Mouse (Mus musculus): ENCODE measurements around the gene Gm11114. TPM values are rescaled to one million over a fixed set of nuclear protein-coding genes. Genes with fewer than 3 reads are reported as not detected.

Gene Gm11114
- not detected in 2 replicates for total RNA-seq (2014; fragmentation: Nextera tagmentation)
- not detected in 2 replicates for total RNA-seq (2017)
- not detected in 2 replicates for polyA plus RNA-seq (2012)

GRCm38 (mm10) chr9:85312473-85312872 lies at the start of gene Gm11114:
TSS of gene Gm11114 (plus strand) at chr9:85312773.
- Histone ChIP-seq H3K9me3 (replicated peaks) (no peaks in the 10 kb centered on the region), H3K36me3 (replicated peaks) (no peaks in the 10 kb centered on the region), H3K4me3 (ENCODE audit: low read depth, low read length) (no peak within 1 kb of the TSS), H3K4me1 (ENCODE audit: insufficient read depth, low read depth, low read length) (no peaks in the 10 kb centered on the region), H3K27me3 (ENCODE audit: insufficient read depth, low read length) (no peaks in the 10 kb centered on the region)
- no peak for TF ChIP-seq GATA2 (IDR thresholded peaks at IDR 0.05; ENCODE audit: borderline replicate concordance, low read depth, low read length)
- no peak for TF ChIP-seq CTCF (IDR thresholded peaks at IDR 0.05; ENCODE audit: low read depth, low read length)
- TF ChIP-seq TAL1 (conservative IDR thresholded peaks at IDR 0.05; ENCODE audit: low read depth, low read length): no peak
- no peak for TF ChIP-seq POLR2AphosphoS5 (IDR thresholded peaks at IDR 0.05; ENCODE audit: insufficient replicate concordance, low read depth, low read length)
- TF ChIP-seq GATA1 (IDR thresholded peaks at IDR 0.05; ENCODE audit: borderline replicate concordance, low read length): no peak
- no peak for DNase-seq (ENCODE audit: low spot score)
- no peak for ATAC-seq (ENCODE audit: extremely low read depth, insufficient number of reproducible peaks, low FRiP score, poor library complexity, severe bottlenecking)

- Histone ChIP-seq H3K27me3 (ENCODE audit: insufficient read depth, low read length) (no peaks in the 10 kb centered on the region), H3K9me3 (replicated peaks) (no peaks in the 10 kb centered on the region), H3K36me3 (replicated peaks) (no peaks in the 10 kb centered on the region), H3K4me1 (ENCODE audit: insufficient read depth, low read depth, low read length) (no peaks in the 10 kb centered on the region), H3K4me3 (ENCODE audit: low read depth, low read length) (no peak overlapping the region)
- ATAC-seq (ENCODE audit: extremely low read depth, insufficient number of reproducible peaks, low FRiP score, poor library complexity, severe bottlenecking) (no peak), DNase-seq (ENCODE audit: low spot score) (no peak)
- TF ChIP-seq GATA2 (IDR thresholded peaks at IDR 0.05; ENCODE audit: borderline replicate concordance, low read depth, low read length) (no peak), GATA1 (IDR thresholded peaks at IDR 0.05; ENCODE audit: borderline replicate concordance, low read length) (no peak), POLR2AphosphoS5 (IDR thresholded peaks at IDR 0.05; ENCODE audit: insufficient replicate concordance, low read depth, low read length) (no peak), TAL1 (conservative IDR thresholded peaks at IDR 0.05; ENCODE audit: low read depth, low read length) (no peak), CTCF (IDR thresholded peaks at IDR 0.05; ENCODE audit: low read depth, low read length) (no peak)
Observed at GRCm38 (mm10) chr9:85266847-85267246, 45.7 kb upstream of the Gm11114 start.

- no peak for ATAC-seq (ENCODE audit: extremely low read depth, insufficient number of reproducible peaks, low FRiP score, poor library complexity, severe bottlenecking)
- no peaks in the 10 kb centered on the region for H3K9me3 ChIP-seq (replicated peaks)
- no peak for DNase-seq (ENCODE audit: low spot score)
- H3K36me3 ChIP-seq (replicated peaks): no peaks in the 10 kb centered on the region
- H3K27me3 ChIP-seq (ENCODE audit: insufficient read depth, low read length): no peaks in the 10 kb centered on the region
- H3K4me1 ChIP-seq (ENCODE audit: insufficient read depth, low read depth, low read length): no peaks in the 10 kb centered on the region
- TF ChIP-seq POLR2AphosphoS5 (IDR thresholded peaks at IDR 0.05; ENCODE audit: insufficient replicate concordance, low read depth, low read length): no peak
- no peak for TF ChIP-seq GATA1 (IDR thresholded peaks at IDR 0.05; ENCODE audit: borderline replicate concordance, low read length)
- TF ChIP-seq TAL1 (conservative IDR thresholded peaks at IDR 0.05; ENCODE audit: low read depth, low read length): no peak
- no peak overlapping the region for H3K4me3 ChIP-seq (ENCODE audit: low read depth, low read length)
Observed at GRCm38 (mm10) chr9:85274114-85274513, 38.5 kb upstream of the Gm11114 start.

GRCm38 (mm10) chr9:85302849-85303248 lies 9.7 kb upstream of the Gm11114 start:
- H3K4me3 ChIP-seq (ENCODE audit: low read depth, low read length): no peak overlapping the region
- ATAC-seq (ENCODE audit: extremely low read depth, insufficient number of reproducible peaks, low FRiP score, poor library complexity, severe bottlenecking): no peak
- no peaks in the 10 kb centered on the region for H3K36me3 ChIP-seq (replicated peaks)
- H3K27me3 ChIP-seq (ENCODE audit: insufficient read depth, low read length): no peaks in the 10 kb centered on the region
- no peaks in the 10 kb centered on the region for H3K4me1 ChIP-seq (ENCODE audit: insufficient read depth, low read depth, low read length)
- no peak for DNase-seq (ENCODE audit: low spot score)
- no peaks in the 10 kb centered on the region for H3K9me3 ChIP-seq (replicated peaks)
- TF ChIP-seq POLR2AphosphoS5 (IDR thresholded peaks at IDR 0.05; ENCODE audit: insufficient replicate concordance, low read depth, low read length): no peak
- no peak for TF ChIP-seq GATA1 (IDR thresholded peaks at IDR 0.05; ENCODE audit: borderline replicate concordance, low read length)
- no peak for TF ChIP-seq CTCF (IDR thresholded peaks at IDR 0.05; ENCODE audit: low read depth, low read length)
- no peak for TF ChIP-seq TAL1 (conservative IDR thresholded peaks at IDR 0.05; ENCODE audit: low read depth, low read length)
- no peak for TF ChIP-seq GATA2 (IDR thresholded peaks at IDR 0.05; ENCODE audit: borderline replicate concordance, low read depth, low read length)

- DNase-seq (ENCODE audit: low spot score) (no peak), ATAC-seq (ENCODE audit: extremely low read depth, insufficient number of reproducible peaks, low FRiP score, poor library complexity, severe bottlenecking) (no peak)
- Histone ChIP-seq H3K4me3 (ENCODE audit: low read depth, low read length) (no peak overlapping the region), H3K9me3 (replicated peaks) (no peaks in the 10 kb centered on the region), H3K27me3 (ENCODE audit: insufficient read depth, low read length) (no peaks in the 10 kb centered on the region), H3K4me1 (ENCODE audit: insufficient read depth, low read depth, low read length) (no peaks in the 10 kb centered on the region), H3K36me3 (replicated peaks) (no peaks in the 10 kb centered on the region)
- TF ChIP-seq CTCF (IDR thresholded peaks at IDR 0.05; ENCODE audit: low read depth, low read length): no peak
- no peak for TF ChIP-seq GATA2 (IDR thresholded peaks at IDR 0.05; ENCODE audit: borderline replicate concordance, low read depth, low read length)
- no peak for TF ChIP-seq POLR2AphosphoS5 (IDR thresholded peaks at IDR 0.05; ENCODE audit: insufficient replicate concordance, low read depth, low read length)
- no peak for TF ChIP-seq TAL1 (conservative IDR thresholded peaks at IDR 0.05; ENCODE audit: low read depth, low read length)
- no peak for TF ChIP-seq GATA1 (IDR thresholded peaks at IDR 0.05; ENCODE audit: borderline replicate concordance, low read length)
Observed at GRCm38 (mm10) chr9:85303378-85303777, 9.2 kb upstream of the Gm11114 start.

- Histone ChIP-seq H3K36me3 (replicated peaks) (peaks cover 2% of the 10 kb centered on the region), H3K9me3 (replicated peaks) (no peaks in the 10 kb centered on the region), H3K27me3 (ENCODE audit: insufficient read depth, low read length) (no peaks in the 10 kb centered on the region), H3K4me3 (ENCODE audit: low read depth, low read length) (no peak overlapping the region), H3K4me1 (ENCODE audit: insufficient read depth, low read depth, low read length) (no peaks in the 10 kb centered on the region)
- DNase-seq (ENCODE audit: low spot score): no peak
- TF ChIP-seq POLR2AphosphoS5 (IDR thresholded peaks at IDR 0.05; ENCODE audit: insufficient replicate concordance, low read depth, low read length) (no peak), GATA2 (IDR thresholded peaks at IDR 0.05; ENCODE audit: borderline replicate concordance, low read depth, low read length) (no peak), CTCF (IDR thresholded peaks at IDR 0.05; ENCODE audit: low read depth, low read length) (no peak), GATA1 (IDR thresholded peaks at IDR 0.05; ENCODE audit: borderline replicate concordance, low read length) (no peak)
- ATAC-seq (ENCODE audit: extremely low read depth, insufficient number of reproducible peaks, low FRiP score, poor library complexity, severe bottlenecking): no peak
Observed at GRCm38 (mm10) chr9:85316122-85316521, 3.5 kb downstream of the Gm11114 start.
